In the genomic region with DNA sequence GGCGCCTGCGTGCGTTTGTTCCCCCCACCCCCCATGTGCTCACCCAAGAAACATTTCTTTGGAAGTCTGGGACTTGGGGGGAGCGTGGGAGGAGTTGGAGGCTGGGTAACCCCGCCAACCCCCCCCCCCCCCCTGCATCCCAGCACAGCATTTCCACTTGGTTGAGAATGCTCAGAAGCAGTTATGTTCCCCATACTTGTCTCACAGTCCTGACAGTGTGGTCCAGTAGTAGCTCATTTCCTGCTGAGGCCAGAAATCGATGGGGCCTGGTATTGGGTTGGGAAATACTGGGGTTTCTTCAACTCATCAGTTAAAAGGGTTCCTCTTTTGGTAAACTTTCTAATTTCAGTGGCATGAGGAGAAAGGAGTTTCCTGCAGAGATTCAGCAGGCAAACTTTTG, we compare ENCODE assay signal across 8 mouse cellular contexts. TPM values are rescaled to one million over a fixed set of nuclear protein-coding genes. Genes with fewer than 3 reads are reported as not detected.
A peak's percentile ranks its signal among the peaks of the same experiment; 100 is the strongest.
DNase-seq lines count a peak whose midpoint lies in the region; ATAC-seq and TF ChIP-seq lines count a peak whose summit lies in the region.

No protein-coding gene starts in this region.

- peaks cover 3% of the 10 kb centered on the region for H3K79me3 ChIP-seq in C2C12 (ENCODE audit: low read depth)

- peak overlapping the region; percentile 44 for H3K4me3 ChIP-seq in C2C12 (ENCODE audit: insufficient read depth, poor library complexity, severe bottlenecking)
- peak overlapping the region; percentile 70 for H3K4me3 ChIP-seq in heart, embryonic 13.5 days
- H3K4me3 ChIP-seq in liver, embryonic 15.5 days (replicated peaks), result peak overlapping the region; percentile 54

- DNase-seq in CD4-positive, CD25-positive, alpha-beta regulatory T cell, adult 2 months (ENCODE audit: low read depth, low spot score), result peak; percentile 1
- peak; percentile 10 for DNase-seq in splenic B cell, adult 2 months (ENCODE audit: low read depth, low spot score)
- no peak for DNase-seq in right cerebral cortex, postnatal 10 days (ENCODE audit: low spot score in 2 of 2)
- no peak for DNase-seq in spleen, postnatal 4 days (ENCODE audit: low spot score in 2 of 2)

- no peaks in the 10 kb centered on the region for H3K9me3 ChIP-seq in heart, embryonic 13.5 days
- H3K9me3 ChIP-seq in liver, embryonic 15.5 days (replicated peaks), result no peaks in the 10 kb centered on the region

- H3K36me3 ChIP-seq in C2C12 (ENCODE audit: control insufficient read depth, insufficient read depth), result no peaks in the 10 kb centered on the region
- H3K36me3 ChIP-seq in heart, embryonic 13.5 days, result no peaks in the 10 kb centered on the region
- H3K36me3 ChIP-seq in liver, embryonic 15.5 days (replicated peaks), result no peaks in the 10 kb centered on the region
- H3K36me3 ChIP-seq in splenic B cell, adult 2 months (ENCODE audit: control insufficient read depth, insufficient read depth, low read length, poor library complexity, severe bottlenecking), result no peaks in the 10 kb centered on the region

- no peaks in the 10 kb centered on the region for H3K27me3 ChIP-seq in C2C12 (ENCODE audit: control insufficient read depth, insufficient read depth, insufficient read length)
- H3K27me3 ChIP-seq in heart, embryonic 13.5 days (replicated peaks), result no peaks in the 10 kb centered on the region
- peaks cover 8% of the 10 kb centered on the region for H3K27me3 ChIP-seq in liver, embryonic 15.5 days
- no peaks in the 10 kb centered on the region for H3K27me3 ChIP-seq in splenic B cell, adult 2 months (ENCODE audit: control insufficient read depth, insufficient read depth, low read length, poor library complexity, severe bottlenecking)

- H3ac ChIP-seq in C2C12 (ENCODE audit: control insufficient read depth, insufficient read length, low read depth), result peak overlapping the region; percentile 84

- H3K9ac ChIP-seq in heart, embryonic 13.5 days, result peak overlapping the region; percentile 81
- no peak overlapping the region for H3K9ac ChIP-seq in liver, embryonic 15.5 days

- WGBS in heart, embryonic 13.5 days, result 17% methylated on average over 5 of the region's 6 CpGs
- 9% methylated on average over 5 of the region's 6 CpGs for WGBS in liver, embryonic 15.5 days (ENCODE audit: insufficient replicate concordance)

- peaks cover 17% of the 10 kb centered on the region for H3K79me2 ChIP-seq in C2C12 (ENCODE audit: control insufficient read depth, insufficient read depth)

- H3K27ac ChIP-seq in heart, embryonic 13.5 days (replicated peaks), result peak overlapping the region; percentile 67
- H3K27ac ChIP-seq in liver, embryonic 15.5 days (replicated peaks), result no peak overlapping the region

- peak overlapping the region; percentile 67 for H3K4me2 ChIP-seq in heart, embryonic 13.5 days
- H3K4me2 ChIP-seq in liver, embryonic 15.5 days, result peak overlapping the region; percentile 60

- H3K4me1 ChIP-seq in heart, embryonic 13.5 days, result 0 out of 2 replicates have a peak, but pooled peaks cover 2% of the 10 kb centered on the region
- H3K4me1 ChIP-seq in liver, embryonic 15.5 days (replicated peaks), result no peaks in the 10 kb centered on the region

- no peak for ATAC-seq in CD4-positive, CD25-positive, alpha-beta regulatory T cell, adult 4 months
- no peak for ATAC-seq in heart, embryonic 13.5 days (ENCODE audit: extremely low read depth, insufficient number of reproducible peaks, low FRiP score, low TSS enrichment)
- ATAC-seq in liver, embryonic 15.5 days (ENCODE audit: insufficient read depth), result no peak; the same call in 1 of the 2 replicates

- TF ChIP-seq CTCF in C2C12 (IDR thresholded peaks at IDR 0.05; ENCODE audit: control insufficient read depth, insufficient read depth, insufficient read length), result no peak

TF ChIP-seq in C2C12, 6 proteins besides CTCF, POLR2A, EP300 and RAD21:
- no peak for TF ChIP-seq MAX (IDR thresholded peaks at IDR 0.05)
TF ChIP-seq in C2C12: peak in this region for 0.

RNA-seq across cellular contexts. Expression of a gene that starts 1.1 kb away (rescaled TPM):
- polyA plus RNA-seq in CD4-positive, CD25-positive, alpha-beta regulatory T cell, adult 4 months (2017; shearing (Covaris generic)), result 1 to 10 TPM; 4.1 to 5.8 TPM
- 1.4 TPM for polyA plus RNA-seq in C2C12 (2012; fragmentation: generic; extraction: Trizol)
- 4.4 and 5.3 TPM in 2 replicates for polyA plus RNA-seq in heart, embryonic 13.5 days (2015; fragmentation: Nextera tagmentation; extraction: Ambion mirVana)
- polyA plus RNA-seq in liver, embryonic 15.5 days (2015; fragmentation: Nextera tagmentation; extraction: Ambion mirVana), result 1.0 and 1.5 TPM in 2 replicates

Comparison
In these comparisons a context has a peak if more than half of its experiments do, and no peak if none do; other contexts are left out.
1. DNase-seq: peak in CD4-positive, CD25-positive, alpha-beta regulatory T cell, adult 2 months (single experiment) and splenic B cell, adult 2 months (single experiment); none in right cerebral cortex, postnatal 10 days (0 of 2) and spleen, postnatal 4 days (0 of 2).
2. Peak in every context shown above with its lines, with median percentiles within 50 percentile points of each other: H3K4me3 ChIP-seq.